In genomic region chr17:6809331-6809730, GRCm38 (mm10) we compare ENCODE assay signal across 18 mouse cellular contexts. TPM values are rescaled to one million over a fixed set of nuclear protein-coding genes. Genes with fewer than 3 reads are reported as not detected.
DNase-seq lines count a peak whose midpoint lies in the region; ATAC-seq and TF ChIP-seq lines count a peak whose summit lies in the region.
"Had no signal": no experiment of that assay in that cellular context is flagged by ENCODE, and none has a peak within 500 bp of the region (broad histone marks: within the 10 kb centered on the region; RNA-seq: fewer than 3 reads in every experiment).

No protein-coding gene starts in this region.

- peak overlapping the region; percentile 50; the same call in 1 of the 2 replicates for H3K27ac ChIP-seq in hindbrain, embryonic 10.5 days
- H3K27ac ChIP-seq in hindbrain, embryonic 11.5 days (ENCODE audit: low read depth, low read length) = no peak overlapping the region
- peak overlapping the region; percentile 89 for H3K27ac ChIP-seq in intestine, embryonic 16.5 days (ENCODE audit: low read length)
- peak overlapping the region; percentile 12; the same call in 1 of the 2 replicates for H3K27ac ChIP-seq in kidney, adult 2 months (ENCODE audit: insufficient read depth, low read depth, low read length)
- H3K27ac ChIP-seq: limb, embryonic 13.5 days; liver, embryonic 15.5 days; macrophage; midbrain, embryonic 13.5 days had no signal

- H3K9ac ChIP-seq in hindbrain, embryonic 11.5 days (ENCODE audit: low read depth, low read length) = no peak overlapping the region
- no peak overlapping the region for H3K9ac ChIP-seq in intestine, embryonic 16.5 days (ENCODE audit: low read depth, low read length)
- H3K9ac ChIP-seq: heart, embryonic 12.5 days; limb, embryonic 13.5 days; liver, embryonic 15.5 days; midbrain, embryonic 13.5 days had no signal

- H3K36me3 ChIP-seq in hindbrain, embryonic 10.5 days = no peaks in the 10 kb centered on the region
- H3K36me3 ChIP-seq in hindbrain, embryonic 11.5 days (ENCODE audit: control insufficient read depth, insufficient read depth, low read length) = no peaks in the 10 kb centered on the region
- no peaks in the 10 kb centered on the region for H3K36me3 ChIP-seq in intestine, embryonic 16.5 days (ENCODE audit: control insufficient read depth, insufficient read depth, low read length)
- no peaks in the 10 kb centered on the region for H3K36me3 ChIP-seq in kidney, adult 2 months (ENCODE audit: control insufficient read depth, insufficient read depth, low read length)
- H3K36me3 ChIP-seq: G1E; heart, embryonic 12.5 days; limb, embryonic 13.5 days; liver, embryonic 15.5 days; midbrain, embryonic 13.5 days had no signal

- no peak for ATAC-seq in hindbrain, embryonic 11.5 days (ENCODE audit: low FRiP score)
- no peak for ATAC-seq in intestine, embryonic 16.5 days
- ATAC-seq: midbrain, embryonic 13.5 days had no signal

- H3K4me1 ChIP-seq in hindbrain, embryonic 10.5 days (replicated peaks) = peaks cover 25% of the 10 kb centered on the region
- no peaks in the 10 kb centered on the region for H3K4me1 ChIP-seq in hindbrain, embryonic 11.5 days (replicated peaks; ENCODE audit: control insufficient read depth, insufficient read depth, low read length)
- peaks cover 32% of the 10 kb centered on the region for H3K4me1 ChIP-seq in intestine, embryonic 16.5 days (ENCODE audit: control insufficient read depth, insufficient read depth, low read length)
- peaks cover 32% of the 10 kb centered on the region for H3K4me1 ChIP-seq in kidney, adult 2 months (ENCODE audit: control insufficient read depth, insufficient read depth, low read length)

- no peak for TF ChIP-seq CTCF in kidney, adult 2 months (conservative IDR thresholded peaks at IDR 0.05; ENCODE audit: insufficient read depth, insufficient read length, low read depth, low read length)

- 77% methylated on average over 3 of the region's 3 CpGs for WGBS in hindbrain, embryonic 10.5 days
- WGBS in hindbrain, embryonic 11.5 days = 80% methylated on average over 3 of the region's 3 CpGs
- WGBS in intestine, embryonic 16.5 days = 67% methylated on average over 3 of the region's 3 CpGs
- 68% methylated on average over 3 of the region's 3 CpGs for WGBS in kidney, adult 2 months

- H3K9me3 ChIP-seq in hindbrain, embryonic 10.5 days = no peaks in the 10 kb centered on the region
- no peaks in the 10 kb centered on the region for H3K9me3 ChIP-seq in hindbrain, embryonic 11.5 days (ENCODE audit: control insufficient read depth, low read length)
- no peaks in the 10 kb centered on the region for H3K9me3 ChIP-seq in intestine, embryonic 16.5 days (ENCODE audit: control insufficient read depth, low read length)
- H3K9me3 ChIP-seq: G1E; heart, embryonic 12.5 days; limb, embryonic 13.5 days; liver, embryonic 15.5 days; midbrain, embryonic 13.5 days had no signal

- no peak for DNase-seq in hindbrain, embryonic 10.5 days (ENCODE audit: low spot score)
- no peak for DNase-seq in hindbrain, embryonic 11.5 days (ENCODE audit: low spot score)
- DNase-seq in kidney, adult 2 months = peak; percentile 48
- peak; percentile 34 to 49 for DNase-seq in kidney, postnatal 36 days
- DNase-seq in heart, adult 11 months = no peak
- DNase-seq in natural killer cell, adult 2 months (ENCODE audit: low spot score in 2 of 2) = no peak
- DNase-seq in spleen, adult 12 weeks (ENCODE audit: low spot score) = no peak
- DNase-seq: adrenal gland, adult 8-10 months; cerebellum, adult 18-20 months; gastrocnemius, postnatal 36 days; right cerebral cortex, postnatal 14 days had no signal

- H3K27me3 ChIP-seq in hindbrain, embryonic 10.5 days (ENCODE audit: insufficient read depth, poor library complexity, severe bottlenecking) = no peaks in the 10 kb centered on the region
- no peaks in the 10 kb centered on the region for H3K27me3 ChIP-seq in hindbrain, embryonic 11.5 days (ENCODE audit: control insufficient read depth, insufficient read depth, low read length)
- no peaks in the 10 kb centered on the region for H3K27me3 ChIP-seq in intestine, embryonic 16.5 days (replicated peaks; ENCODE audit: control insufficient read depth, insufficient read depth, low read length)
- no peaks in the 10 kb centered on the region for H3K27me3 ChIP-seq in kidney, adult 2 months (replicated peaks; ENCODE audit: control insufficient read depth, insufficient read depth, low read length)
- H3K27me3 ChIP-seq: heart, embryonic 12.5 days; limb, embryonic 13.5 days; liver, embryonic 15.5 days had no signal

- no peak overlapping the region for H3K4me3 ChIP-seq in hindbrain, embryonic 10.5 days
- H3K4me3 ChIP-seq in hindbrain, embryonic 11.5 days (ENCODE audit: low read depth, low read length) = no peak overlapping the region
- no peak overlapping the region for H3K4me3 ChIP-seq in intestine, embryonic 16.5 days (ENCODE audit: low read length)
- no peak overlapping the region for H3K4me3 ChIP-seq in kidney, adult 2 months (ENCODE audit: insufficient read depth, low read depth, low read length)
- H3K4me3 ChIP-seq: heart, embryonic 12.5 days; limb, embryonic 13.5 days; liver, embryonic 15.5 days; midbrain, embryonic 13.5 days had no signal

- TF ChIP-seq POLR2A in kidney, adult 2 months (IDR thresholded peaks at IDR 0.05; ENCODE audit: low read depth, low read length) = no peak

- H3K4me2 ChIP-seq in hindbrain, embryonic 11.5 days (replicated peaks; ENCODE audit: low read depth, low read length) = no peak overlapping the region
- no peak overlapping the region for H3K4me2 ChIP-seq in intestine, embryonic 16.5 days (ENCODE audit: low read depth, low read length)
- H3K4me2 ChIP-seq: heart, embryonic 12.5 days; limb, embryonic 13.5 days; liver, embryonic 15.5 days; midbrain, embryonic 13.5 days had no signal

RNA-seq across cellular contexts. Expression of gene Ezr, which starts 26.7 kb away (rescaled TPM):
- 85.2 and 99.4 TPM in 2 replicates for polyA plus RNA-seq in hindbrain, embryonic 10.5 days (2016; fragmentation: Nextera tagmentation; extraction: Ambion mirVana)
- polyA plus RNA-seq in hindbrain, embryonic 11.5 days (2014; fragmentation: Nextera tagmentation; extraction: Ambion mirVana) = 73.8 and 91.1 TPM in 2 replicates
- 281 and 319 TPM in 2 replicates for polyA plus RNA-seq in intestine, embryonic 16.5 days (2015; fragmentation: Nextera tagmentation; extraction: Ambion mirVana)
- polyA plus RNA-seq in kidney, adult 2 months (2012; rRNA removed) = 129 and 152 TPM in 2 replicates

Comparison
In these comparisons a context has a peak if more than half of its experiments do, and no peak if none do; other contexts are left out.
1. DNase-seq: peak in kidney, adult 2 months (single experiment) and kidney, postnatal 36 days (2 of 2); none in hindbrain, embryonic 10.5 days (single experiment), hindbrain, embryonic 11.5 days (single experiment), heart, adult 11 months (single experiment), natural killer cell, adult 2 months (0 of 2) and spleen, adult 12 weeks (single experiment).